Mouse (Mus musculus): ENCODE data around the gene Dab1. TPM values are rescaled to one million over a fixed set of nuclear protein-coding genes. Genes with fewer than 3 reads are reported as not detected.

The Dab1 gene
- total and polyA plus RNA-seq, 3 experiments = 0.92 to 1.4 (median 1.1) TPM

- DNase-seq = no peak
Measured at GRCm38 (mm10) chr4:104515681-104516080, 896.5 kb downstream of the Dab1 start.

- no peak for DNase-seq
Measured at GRCm38 (mm10) chr4:104522324-104522723, 903.2 kb downstream of the Dab1 start.

GRCm38 (mm10) chr4:104523776-104524175 lies 904.6 kb downstream of the Dab1 start:
- DNase-seq = no peak

GRCm38 (mm10) chr4:104529905-104530646 lies 910.9 kb downstream of the Dab1 start:
- DNase-seq = no peak

GRCm38 (mm10) chr4:104532846-104533245 lies 913.7 kb downstream of the Dab1 start:
- DNase-seq = no peak

- no peak for DNase-seq
Measured at GRCm38 (mm10) chr4:104538420-104538819, 919.3 kb downstream of the Dab1 start.

GRCm38 (mm10) chr4:104539047-104539446 lies 919.9 kb downstream of the Dab1 start:
- DNase-seq = no peak

GRCm38 (mm10) chr4:104547091-104547490 lies 927.9 kb downstream of the Dab1 start:
- DNase-seq = no peak

GRCm38 (mm10) chr4:104548287-104548686 lies 929.1 kb downstream of the Dab1 start:
- no peak for DNase-seq

- DNase-seq = no peak
Measured at GRCm38 (mm10) chr4:104550581-104551205, 931.5 kb downstream of the Dab1 start.

GRCm38 (mm10) chr4:104551390-104552070 lies 932.4 kb downstream of the Dab1 start:
- no peak for DNase-seq

- no peak for DNase-seq
Measured at GRCm38 (mm10) chr4:104555408-104555807, 936.2 kb downstream of the Dab1 start.

- DNase-seq = no peak
Measured at GRCm38 (mm10) chr4:104563512-104563911, 944.4 kb downstream of the Dab1 start.

GRCm38 (mm10) chr4:104570523-104570922 lies 951.4 kb downstream of the Dab1 start:
- no peak for DNase-seq

- DNase-seq = no peak
Measured at GRCm38 (mm10) chr4:104572440-104572839, 953.3 kb downstream of the Dab1 start.

- no peak for DNase-seq
Measured at GRCm38 (mm10) chr4:104573419-104573818, 954.3 kb downstream of the Dab1 start.

GRCm38 (mm10) chr4:104578370-104578769 lies 959.2 kb downstream of the Dab1 start:
- no peak for DNase-seq

GRCm38 (mm10) chr4:104579946-104580544 lies 960.9 kb downstream of the Dab1 start:
- peak; percentile 6 for DNase-seq

GRCm38 (mm10) chr4:104582726-104583125 lies 963.6 kb downstream of the Dab1 start:
- DNase-seq = peak; percentile 42

GRCm38 (mm10) chr4:104587826-104588225 lies 968.7 kb downstream of the Dab1 start:
- DNase-seq = no peak

- DNase-seq = no peak
Measured at GRCm38 (mm10) chr4:104596936-104597335, 977.8 kb downstream of the Dab1 start.
